Mouse (Mus musculus): ENCODE results near the gene Chtf18. TPM values are rescaled to one million over a fixed set of nuclear protein-coding genes. Genes with fewer than 3 reads are reported as not detected.

The Chtf18 gene
- total RNA-seq, 2 experiments from 2014 or later, result 0.33 to 1.2 TPM

Small RNA genes lying within 50 kb of the gene (microRNA-seq; reads per million reads assigned to microRNA genes)
- gene Gm25083 (ENCODE audit: borderline replicate concordance in 2 of 2), result 0 reads per million in 2 experiments

Other genes starting within 250 kb of the Chtf18 start
- gene Sstr5, start 230.1 kb downstream of the Chtf18 start, total RNA-seq (2021), result not detected
- 1 to 10 TPM; 1.4 to 2.3 TPM for gene Sox8, start 156.7 kb downstream of the Chtf18 start, total RNA-seq (2021)
- 10 to 100 TPM; 11.6 to 16.6 TPM for gene Lmf1, start 148.3 kb downstream of the Chtf18 start, total RNA-seq (2021)
- not detected for gene Gng13, start 10.2 kb downstream of the Chtf18 start, total RNA-seq (2021)
- 1 to 10 TPM; 2.9 to 3.9 TPM for gene Rpusd1, start 251 bp upstream of the Chtf18 start, total RNA-seq (2021)
- not detected for gene Mslnl, start 8.6 kb upstream of the Chtf18 start, total RNA-seq (2021)
- under 1 TPM; 0.43 to 0.62 TPM for gene Msln, start 27.0 kb upstream of the Chtf18 start, total RNA-seq (2021)
- 10 to 100 TPM; 28.9 to 30.8 TPM for gene Narfl, start 46.4 kb upstream of the Chtf18 start, total RNA-seq (2021)
- gene Haghl, start 58.3 kb upstream of the Chtf18 start, total RNA-seq (2021), result 10 to 100 TPM in 1 of 2 experiments, 1 to 10 TPM in 1; 9.0 to 10.5 TPM
- not detected for gene Ccdc78, start 59.2 kb upstream of the Chtf18 start, total RNA-seq (2021)
- 10 to 100 TPM; 35.0 to 38.5 TPM for gene Fam173a, start 65.5 kb upstream of the Chtf18 start, total RNA-seq (2021)
- not detected for gene AC134908.4, start 68.2 kb upstream of the Chtf18 start, total RNA-seq (2021)
- 10 to 100 TPM; 48.4 to 72.2 TPM for gene Metrn, start 69.7 kb upstream of the Chtf18 start, total RNA-seq (2021)
- 1 to 10 TPM; 1.5 to 1.7 TPM for gene Fbxl16, start 81.7 kb upstream of the Chtf18 start, total RNA-seq (2021)
- 10 to 100 TPM in 1 of 2 experiments, 1 to 10 TPM in 1; 9.3 to 10.5 TPM for gene Wdr24, start 96.2 kb upstream of the Chtf18 start, total RNA-seq (2021)
- 10 to 100 TPM; 14.3 to 18.9 TPM for gene Jmjd8, start 101.4 kb upstream of the Chtf18 start, total RNA-seq (2021)
- gene Stub1, start 106.0 kb upstream of the Chtf18 start, total RNA-seq (2021), result 10 to 100 TPM; 76.9 to 84.4 TPM
- gene Rhbdl1, start 109.9 kb upstream of the Chtf18 start, total RNA-seq (2021), result 10 to 100 TPM; 18.3 to 20.8 TPM
- 10 to 100 TPM; 13.8 to 16.5 TPM for gene Gm20683, start 114.3 kb upstream of the Chtf18 start, total RNA-seq (2021)
- gene Rhot2, start 117.4 kb upstream of the Chtf18 start, total RNA-seq (2021), result 10 to 100 TPM; 54.4 to 76.1 TPM
- 1 to 10 TPM; 1.2 to 2.1 TPM for gene Wdr90, start 134.1 kb upstream of the Chtf18 start, total RNA-seq (2021)
- 100 to 1,000 TPM; 102 to 114 TPM for gene Mcrip2, start 141.3 kb upstream of the Chtf18 start, total RNA-seq (2021)
- gene Mettl26, start 147.7 kb upstream of the Chtf18 start, total RNA-seq (2021), result 10 to 100 TPM; 31.9 to 37.0 TPM
- under 1 TPM; 0.35 to 0.36 TPM for gene Wfikkn1, start 153.4 kb upstream of the Chtf18 start, total RNA-seq (2021)
- gene Rab40c, start 192.3 kb upstream of the Chtf18 start, total RNA-seq (2021), result 10 to 100 TPM in 1 of 2 experiments, 1 to 10 TPM in 1; 8.7 to 11.0 TPM
- 10 to 100 TPM; 30.0 to 31.9 TPM for gene Pigq, start 217.5 kb upstream of the Chtf18 start, total RNA-seq (2021)
- gene Nhlrc4, start 217.5 kb upstream of the Chtf18 start, total RNA-seq (2021), result not detected
- not detected for gene A930017K11Rik, start 225.1 kb upstream of the Chtf18 start, total RNA-seq (2021)